Mouse (Mus musculus) forebrain, embryonic 16.5 days (tissue): Measurements from ENCODE around the gene Spaca3. TPM values are rescaled to one million over a fixed set of nuclear protein-coding genes. Genes with fewer than 3 reads are reported as not detected.

ENCODE experiments used
- ATAC-seq: fragments of 200-750 bp; cut with Nextera tagmentation; 2 replicates; pipeline ENCODE4 v1.8.0; 2017; ENCODE audit warnings: mild to moderate bottlenecking, moderate library complexity
- H3K27ac ChIP-seq: fragments of 300-500 bp; sonication (generic); 2 replicates; pipeline ENCODE4 v1.5.1; 2014; ENCODE audit warnings: low read length, control low read depth
- H3K27me3 ChIP-seq: fragments of 300-500 bp; sonication (generic); replicated peaks from 2 replicates; pipeline ENCODE4 v1.6.1; 2014; ENCODE audit warnings: low read length; ENCODE audit not compliant: control insufficient read depth, insufficient read depth
- H3K36me3 ChIP-seq: fragments of 300-500 bp; sonication (generic); 2 replicates; pipeline ENCODE4 v1.6.1; 2014; ENCODE audit not compliant: control insufficient read depth, insufficient read depth
- H3K4me1 ChIP-seq: fragments of 300-500 bp; sonication (generic); replicated peaks from 2 replicates; pipeline ENCODE4 v1.6.1; 2014; ENCODE audit warnings: low read length; ENCODE audit not compliant: control insufficient read depth, insufficient read depth
- H3K4me2 ChIP-seq: fragments of 300-500 bp; sonication (generic); 2 replicates; pipeline ENCODE4 v1.6.1; 2014; ENCODE audit warnings: mild to moderate bottlenecking, low read length, control low read depth
- H3K4me3 ChIP-seq: fragments of 300-500 bp; sonication (generic); replicated peaks from 2 replicates; pipeline ENCODE4 v1.5.1; 2014; ENCODE audit warnings: mild to moderate bottlenecking, low read length, control low read depth
- H3K9ac ChIP-seq: fragments of 300-500 bp; sonication (generic); replicated peaks from 2 replicates; pipeline ENCODE4 v1.6.1; 2014; ENCODE audit warnings: low read depth, low read length, control low read depth
- H3K9me3 ChIP-seq: fragments of 300-500 bp; sonication (generic); 2 replicates; pipeline ENCODE4 v1.6.1; 2016; ENCODE audit warnings: low read length; ENCODE audit not compliant: control insufficient read depth
- WGBS: fragments of 180-500 bp; shearing (Covaris S2); extraction: QIAGEN DNeasy Blood & Tissue Kit; methylation state at CpG from one replicate; pipeline ENCODE4 v1.1.7; 2014; 5-methylcytosine and 5-hydroxymethylcytosine counted together
- polyA plus RNA-seq: library from polyadenylated mRNA; unstranded; fragments of >200 nt; fragmentation: Nextera tagmentation; extraction: Ambion mirVana; gene quantifications from 2 replicates; pipeline ENCODE4 v1.2.1, GENCODE M21; 2015

The Spaca3 gene
- polyA plus RNA-seq, 1 experiment from 2014 or later: not detected

- no peak for ATAC-seq
- 36% methylated on average over 4 of the region's 4 CpGs for WGBS
- Histone ChIP-seq H3K4me2 (no peak overlapping the region), H3K27ac (no peak overlapping the region), H3K4me3 (no peak overlapping the region), H3K27me3 (no peaks in the 10 kb centered on the region), H3K9me3 (no peaks in the 10 kb centered on the region), H3K36me3 (no peaks in the 10 kb centered on the region), H3K9ac (no peak overlapping the region), H3K4me1 (0 out of 2 replicates have a peak, but pooled peaks cover 3% of the 10 kb centered on the region)
Measured at GRCm38 (mm10) chr11:80906456-80906855, 48.3 kb downstream of the Spaca3 start.

GRCm38 (mm10) chr11:80907820-80908219, 49.7 kb downstream of the Spaca3 start:
- Histone ChIP-seq H3K4me2 (no peak overlapping the region), H3K36me3 (no peaks in the 10 kb centered on the region), H3K27me3 (no peaks in the 10 kb centered on the region), H3K9me3 (no peaks in the 10 kb centered on the region), H3K4me1 (0 out of 2 replicates have a peak, but pooled peaks cover 3% of the 10 kb centered on the region), H3K4me3 (no peak overlapping the region), H3K27ac (no peak overlapping the region), H3K9ac (no peak overlapping the region)
- 96% methylated on average over 6 of the region's 6 CpGs for WGBS
- ATAC-seq: no peak

GRCm38 (mm10) chr11:80912721-80913120, 54.6 kb downstream of the Spaca3 start:
- Histone ChIP-seq H3K4me1 (no peaks in the 10 kb centered on the region), H3K4me3 (no peak overlapping the region), H3K27me3 (no peaks in the 10 kb centered on the region), H3K9ac (no peak overlapping the region), H3K4me2 (no peak overlapping the region), H3K9me3 (no peaks in the 10 kb centered on the region), H3K36me3 (no peaks in the 10 kb centered on the region), H3K27ac (no peak overlapping the region)
- 88% methylated on average over 5 of the region's 5 CpGs for WGBS
- ATAC-seq: no peak

GRCm38 (mm10) chr11:80913408-80914024, 55.4 kb downstream of the Spaca3 start:
- H3K4me2 ChIP-seq: no peak overlapping the region
- no peak overlapping the region for H3K27ac ChIP-seq
- H3K9me3 ChIP-seq: no peaks in the 10 kb centered on the region
- 46% methylated on average over 4 of the region's 4 CpGs for WGBS
- H3K4me3 ChIP-seq: no peak overlapping the region
- ATAC-seq: no peak
- no peaks in the 10 kb centered on the region for H3K27me3 ChIP-seq
- no peaks in the 10 kb centered on the region for H3K4me1 ChIP-seq
- no peaks in the 10 kb centered on the region for H3K36me3 ChIP-seq
- no peak overlapping the region for H3K9ac ChIP-seq

Other genes starting within 250 kb of the Spaca3 start
- 1.7 and 2.2 TPM in 2 replicates for gene Myo1d, start 78.3 kb upstream of the Spaca3 start, polyA plus RNA-seq
- gene Tmem98, start 48.2 kb upstream of the Spaca3 start, polyA plus RNA-seq: 30.1 and 38.4 TPM in 2 replicates